In genomic region chr14:55115846-55116245, GRCm38 (mm10) we compare ENCODE assay signal across 7 mouse cellular contexts. TPM values are rescaled to one million over a fixed set of nuclear protein-coding genes. Genes with fewer than 3 reads are reported as not detected.
DNase-seq lines count a peak whose midpoint lies in the region; ATAC-seq and TF ChIP-seq lines count a peak whose summit lies in the region.

No protein-coding gene starts in this region.

- no peak for TF ChIP-seq EP300 in liver, postnatal 0 days (IDR thresholded peaks at IDR 0.05; ENCODE audit: low read depth)

- no peak overlapping the region for H3K27ac ChIP-seq in liver, embryonic 12.5 days
- no peak overlapping the region for H3K27ac ChIP-seq in liver, postnatal 0 days (ENCODE audit: low read depth)
- no peak overlapping the region for H3K27ac ChIP-seq in embryonic facial prominence, embryonic 12.5 days
- H3K27ac ChIP-seq in hindbrain, embryonic 16.5 days (ENCODE audit: low read depth, low read length): peak overlapping the region; percentile 93
- peak overlapping the region; percentile 96 for H3K27ac ChIP-seq in olfactory bulb, adult 2 months (ENCODE audit: insufficient read depth, low read depth, low read length)

- no peak for DNase-seq in liver, postnatal 0 days
- DNase-seq in left cerebral cortex, adult 11 months (ENCODE audit: low spot score): no peak
- no peak for DNase-seq in layer of hippocampus, adult 9-10 months (ENCODE audit: low spot score)

- H3K27me3 ChIP-seq in liver, embryonic 12.5 days (replicated peaks): peaks cover 76% of the 10 kb centered on the region
- H3K27me3 ChIP-seq in liver, postnatal 0 days (ENCODE audit: insufficient read depth, low read length): peaks cover 60% of the 10 kb centered on the region
- peaks cover 59% of the 10 kb centered on the region for H3K27me3 ChIP-seq in embryonic facial prominence, embryonic 12.5 days
- no peaks in the 10 kb centered on the region for H3K27me3 ChIP-seq in hindbrain, embryonic 16.5 days (replicated peaks; ENCODE audit: control insufficient read depth, insufficient read depth, low read length)

- H3K4me3 ChIP-seq in liver, embryonic 12.5 days: peak overlapping the region; percentile 55
- H3K4me3 ChIP-seq in liver, postnatal 0 days (ENCODE audit: low read depth, low read length): no peak overlapping the region
- peak overlapping the region; percentile 65 for H3K4me3 ChIP-seq in embryonic facial prominence, embryonic 12.5 days
- H3K4me3 ChIP-seq in hindbrain, embryonic 16.5 days (ENCODE audit: low read length): peak overlapping the region; percentile 76
- H3K4me3 ChIP-seq in olfactory bulb, adult 2 months (ENCODE audit: insufficient read depth, low read depth, low read length): peak overlapping the region; percentile 94

- peak overlapping the region; percentile 78 for H3K4me2 ChIP-seq in liver, embryonic 12.5 days
- no peak overlapping the region; the same call in 1 of the 2 replicates for H3K4me2 ChIP-seq in liver, postnatal 0 days (ENCODE audit: low read depth, low read length)
- peak overlapping the region; percentile 100 for H3K4me2 ChIP-seq in embryonic facial prominence, embryonic 12.5 days (replicated peaks)
- H3K4me2 ChIP-seq in hindbrain, embryonic 16.5 days (ENCODE audit: low read length): peak overlapping the region; percentile 77

- peaks cover 19% of the 10 kb centered on the region for H3K4me1 ChIP-seq in liver, embryonic 12.5 days
- H3K4me1 ChIP-seq in liver, postnatal 0 days (ENCODE audit: insufficient read depth): peaks cover 4% of the 10 kb centered on the region
- H3K4me1 ChIP-seq in embryonic facial prominence, embryonic 12.5 days: peaks cover 25% of the 10 kb centered on the region
- peaks cover 40% of the 10 kb centered on the region for H3K4me1 ChIP-seq in hindbrain, embryonic 16.5 days (ENCODE audit: control insufficient read depth, insufficient read depth, low read depth, low read length)
- H3K4me1 ChIP-seq in olfactory bulb, adult 2 months (ENCODE audit: control insufficient read depth, insufficient read depth, low read length): peaks cover 31% of the 10 kb centered on the region

- H3K9ac ChIP-seq in liver, embryonic 12.5 days: no peak overlapping the region
- H3K9ac ChIP-seq in liver, postnatal 0 days (replicated peaks): no peak overlapping the region
- peak overlapping the region; percentile 67 for H3K9ac ChIP-seq in embryonic facial prominence, embryonic 12.5 days
- peak overlapping the region; percentile 90 for H3K9ac ChIP-seq in hindbrain, embryonic 16.5 days (ENCODE audit: low read depth, low read length)

- ATAC-seq in liver, embryonic 12.5 days: no peak
- no peak for ATAC-seq in liver, postnatal 0 days
- no peak for ATAC-seq in embryonic facial prominence, embryonic 12.5 days (ENCODE audit: insufficient number of reproducible peaks, insufficient read depth, low FRiP score, low TSS enrichment)
- ATAC-seq in hindbrain, embryonic 16.5 days: peak; percentile 35

- no peak for TF ChIP-seq CTCF in liver, postnatal 0 days (IDR thresholded peaks at IDR 0.05; ENCODE audit: low read depth)
- TF ChIP-seq CTCF in olfactory bulb, adult 2 months (IDR thresholded peaks at IDR 0.05; ENCODE audit: insufficient read depth, low read depth, low read length): no peak

- WGBS in liver, embryonic 12.5 days (ENCODE audit: insufficient replicate concordance): 8% methylated on average over 8 of the region's 8 CpGs
- WGBS in liver, postnatal 0 days (ENCODE audit: insufficient replicate concordance): 1% methylated on average over 8 of the region's 8 CpGs
- WGBS in embryonic facial prominence, embryonic 12.5 days: 3% methylated on average over 8 of the region's 8 CpGs
- WGBS in hindbrain, embryonic 16.5 days: 0% methylated on average over 8 of the region's 8 CpGs
- WGBS in olfactory bulb, adult 2 months: 0% methylated on average over 8 of the region's 8 CpGs

- no peaks in the 10 kb centered on the region for H3K9me3 ChIP-seq in liver, embryonic 12.5 days (replicated peaks)
- no peaks in the 10 kb centered on the region for H3K9me3 ChIP-seq in liver, postnatal 0 days (ENCODE audit: low read length)
- no peaks in the 10 kb centered on the region for H3K9me3 ChIP-seq in embryonic facial prominence, embryonic 12.5 days
- no peaks in the 10 kb centered on the region for H3K9me3 ChIP-seq in hindbrain, embryonic 16.5 days (ENCODE audit: control insufficient read depth, low read length)

- no peak for TF ChIP-seq POLR2A in olfactory bulb, adult 2 months (IDR thresholded peaks at IDR 0.05; ENCODE audit: insufficient read depth, low read depth, low read length)

- H3K36me3 ChIP-seq in liver, embryonic 12.5 days: no peaks in the 10 kb centered on the region
- no peaks in the 10 kb centered on the region for H3K36me3 ChIP-seq in liver, postnatal 0 days (replicated peaks; ENCODE audit: insufficient read depth, low read length)
- H3K36me3 ChIP-seq in embryonic facial prominence, embryonic 12.5 days: no peaks in the 10 kb centered on the region
- peaks cover 4% of the 10 kb centered on the region; the same call in 1 of the 2 replicates for H3K36me3 ChIP-seq in hindbrain, embryonic 16.5 days (ENCODE audit: control insufficient read depth, insufficient read depth, low read length)

RNA-seq across cellular contexts. Expression of gene Jph4, which starts 0.9 kb away (rescaled TPM):
- polyA plus RNA-seq in liver, embryonic 12.5 days (2016; fragmentation: Nextera tagmentation; extraction: Ambion mirVana): 0.15 and 0.18 TPM in 2 replicates
- polyA plus RNA-seq in liver, postnatal 0 days (2015; fragmentation: Nextera tagmentation; extraction: Ambion mirVana): not detected in 2 replicates
- polyA plus RNA-seq in embryonic facial prominence, embryonic 12.5 days (2016; fragmentation: Nextera tagmentation; extraction: Ambion mirVana): 2.6 and 2.9 TPM in 2 replicates
- 31.8 and 32.3 TPM in 2 replicates for polyA plus RNA-seq in hindbrain, embryonic 16.5 days (2015; fragmentation: Nextera tagmentation; extraction: Ambion mirVana)
- not detected in 2 replicates for polyA plus RNA-seq in olfactory bulb, adult 2 months (2012; ENCODE audit: insufficient read depth, insufficient read length, low replicate concordance, missing spikeins)

RNA-seq across cellular contexts. Expression of gene Ap1g2, which starts 9.5 kb away (rescaled TPM):
- 34.0 and 34.5 TPM in 2 replicates for polyA plus RNA-seq in liver, embryonic 12.5 days (2016; fragmentation: Nextera tagmentation; extraction: Ambion mirVana)
- 7.8 and 9.6 TPM in 2 replicates for polyA plus RNA-seq in liver, postnatal 0 days (2015; fragmentation: Nextera tagmentation; extraction: Ambion mirVana)
- 14.8 and 17.2 TPM in 2 replicates for polyA plus RNA-seq in embryonic facial prominence, embryonic 12.5 days (2016; fragmentation: Nextera tagmentation; extraction: Ambion mirVana)
- polyA plus RNA-seq in hindbrain, embryonic 16.5 days (2015; fragmentation: Nextera tagmentation; extraction: Ambion mirVana): 6.9 and 7.7 TPM in 2 replicates
- polyA plus RNA-seq in olfactory bulb, adult 2 months (2012; ENCODE audit: insufficient read depth, insufficient read length, low replicate concordance, missing spikeins): not detected in 2 replicates

RNA-seq across cellular contexts. Expression of gene Thtpa, which starts 21.3 kb away (rescaled TPM):
- polyA plus RNA-seq in liver, embryonic 12.5 days (2016; fragmentation: Nextera tagmentation; extraction: Ambion mirVana): 6.9 TPM in 2 replicates
- polyA plus RNA-seq in liver, postnatal 0 days (2015; fragmentation: Nextera tagmentation; extraction: Ambion mirVana): 5.9 and 7.0 TPM in 2 replicates
- 22.2 and 24.2 TPM in 2 replicates for polyA plus RNA-seq in embryonic facial prominence, embryonic 12.5 days (2016; fragmentation: Nextera tagmentation; extraction: Ambion mirVana)
- 34.4 and 36.1 TPM in 2 replicates for polyA plus RNA-seq in hindbrain, embryonic 16.5 days (2015; fragmentation: Nextera tagmentation; extraction: Ambion mirVana)
- not detected in 2 replicates for polyA plus RNA-seq in olfactory bulb, adult 2 months (2012; ENCODE audit: insufficient read depth, insufficient read length, low replicate concordance, missing spikeins)

RNA-seq across cellular contexts. Expression of gene Zfhx2, which starts 23.7 kb away (rescaled TPM):
- 2.4 and 2.5 TPM in 2 replicates for polyA plus RNA-seq in liver, embryonic 12.5 days (2016; fragmentation: Nextera tagmentation; extraction: Ambion mirVana)
- 0.78 and 1.0 TPM in 2 replicates for polyA plus RNA-seq in liver, postnatal 0 days (2015; fragmentation: Nextera tagmentation; extraction: Ambion mirVana)
- 7.9 TPM in 2 replicates for polyA plus RNA-seq in embryonic facial prominence, embryonic 12.5 days (2016; fragmentation: Nextera tagmentation; extraction: Ambion mirVana)
- polyA plus RNA-seq in hindbrain, embryonic 16.5 days (2015; fragmentation: Nextera tagmentation; extraction: Ambion mirVana): 18.4 and 20.5 TPM in 2 replicates
- polyA plus RNA-seq in olfactory bulb, adult 2 months (2012; ENCODE audit: insufficient read depth, insufficient read length, low replicate concordance, missing spikeins): not detected in 2 replicates

Comparison
In these comparisons a context has a peak if more than half of its experiments do, and no peak if none do; other contexts are left out.
1. H3K27ac ChIP-seq: peak in hindbrain, embryonic 16.5 days (single experiment) and olfactory bulb, adult 2 months (single experiment); none in liver, embryonic 12.5 days (single experiment), liver, postnatal 0 days (single experiment) and embryonic facial prominence, embryonic 12.5 days (single experiment).
2. H3K9ac ChIP-seq: peak in embryonic facial prominence, embryonic 12.5 days (single experiment) and hindbrain, embryonic 16.5 days (single experiment); none in liver, embryonic 12.5 days (single experiment) and liver, postnatal 0 days (single experiment).